Mouse (Mus musculus): ENCODE measurements at regions not wholly inside any gene's neighbourhood (a gene's known extent, or its start where the extent isn't known, plus 50 kb on each side); places are given as distances from the start of the nearest gene placed in this dataset.

- TF ChIP-seq CTCF (conservative IDR thresholded peaks at IDR 0.05; ENCODE audit: low read length) (no peak), NANOG (IDR thresholded peaks at IDR 0.05; ENCODE audit: borderline replicate concordance, low read length) (no peak), POU5F1 (IDR thresholded peaks at IDR 0.05; ENCODE audit: borderline replicate concordance, low read length) (no peak)
These were observed 577.9 kb upstream of the Nrsn1 start for GRCm38 (mm10) chr13:25848156-25848555.
